Mouse (Mus musculus) mouse embryonic stem cell (cell line): ENCODE data around the gene Magix.

Experiments
- in situ Hi-C, 2 experiments: fragments of 300-500 bp; cut with MboI; formaldehyde crosslinking; loops; 1 replicate in 1 of 2; 3 replicates in 1 of 2; pipeline ENCODE4 v1.14.3; 2019 to 2020; ENCODE audit warnings: low sequenced_read_pairs in 2 of 2, low pct_unique_long_range_greater_than_20kb in 1 of 2, mixed read lengths in 1 of 2; ENCODE audit not compliant: unreplicated experiment in 1 of 2

Magix gene

GRCm38 (mm10) chrX:7679405-7680056 lies 1.5 kb downstream of the Magix start:
- in situ Hi-C loops: no loop called here

- in situ Hi-C loops: no loop called here
Observed at GRCm38 (mm10) chrX:7678986-7679385, 2.1 kb downstream of the Magix start.

DNA sequence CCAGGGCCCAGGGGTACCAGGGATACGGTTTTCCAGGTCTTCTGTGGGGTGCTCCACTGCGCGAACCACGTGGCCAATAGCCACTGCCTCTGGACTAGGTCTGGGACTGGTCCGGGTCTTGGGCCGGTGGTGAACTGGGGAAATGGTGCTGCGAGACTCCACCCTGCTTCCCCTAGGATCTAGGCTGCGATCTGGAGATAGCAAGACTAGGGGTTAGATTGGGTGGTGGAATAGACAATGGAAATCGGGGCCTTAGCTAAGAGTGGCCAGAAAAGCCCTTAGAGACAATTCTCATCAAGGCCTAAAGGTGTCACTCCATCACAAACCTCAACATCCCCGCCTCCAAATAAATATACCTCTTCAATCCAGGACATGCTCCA lies 6.1 kb downstream of the Magix start:
- in situ Hi-C loops: no loop called here

- in situ Hi-C loops: no loop called here
Observed at GRCm38 (mm10) chrX:7674284-7675000, 6.6 kb downstream of the Magix start.

DNA sequence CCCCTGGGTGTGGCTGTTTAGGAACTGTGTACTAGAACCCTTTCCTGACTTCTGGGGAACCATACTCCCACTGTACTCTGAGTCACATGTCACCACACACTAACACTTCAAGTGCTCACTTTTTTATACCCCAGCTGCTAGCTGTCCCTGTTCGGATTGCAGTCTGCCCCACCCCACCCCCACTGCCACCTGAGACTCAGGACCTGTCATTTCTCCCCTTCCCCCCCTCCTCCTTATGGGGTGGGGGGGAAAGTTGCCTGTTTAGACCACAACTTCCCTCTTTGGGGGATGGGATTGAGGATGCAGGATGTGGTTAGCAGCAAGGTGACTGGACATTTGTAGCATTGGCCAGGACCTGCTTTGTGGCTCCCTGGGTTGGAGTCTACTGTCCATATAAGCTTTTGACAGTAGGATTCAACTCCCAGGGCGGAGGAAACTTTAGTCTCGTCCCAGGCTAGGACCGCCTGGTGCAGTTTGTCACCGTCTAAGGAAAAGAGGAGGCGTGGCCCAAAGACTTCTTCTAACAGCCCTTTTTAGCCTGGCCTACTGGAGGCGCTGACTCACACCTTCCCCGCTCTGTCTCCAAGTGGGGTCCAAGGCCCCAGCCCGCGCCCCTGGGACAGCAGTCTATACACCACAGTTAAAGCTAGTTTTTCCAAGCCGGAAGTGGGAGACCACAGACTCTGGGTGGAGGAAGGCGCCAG lies 7.3 kb downstream of the Magix start:
- in situ Hi-C loops: no loop called here

GRCm38 (mm10) chrX:7672739-7673138 lies 8.3 kb downstream of the Magix start:
- in situ Hi-C loops: no loop called here

GRCm38 (mm10) chrX:7670921-7671623 lies 10.0 kb downstream of the Magix start, which contains the start of gene Plp2:
Plp2 (minus strand) TSS chrX:7671390.
- in situ Hi-C loops: no loop called here

DNA sequence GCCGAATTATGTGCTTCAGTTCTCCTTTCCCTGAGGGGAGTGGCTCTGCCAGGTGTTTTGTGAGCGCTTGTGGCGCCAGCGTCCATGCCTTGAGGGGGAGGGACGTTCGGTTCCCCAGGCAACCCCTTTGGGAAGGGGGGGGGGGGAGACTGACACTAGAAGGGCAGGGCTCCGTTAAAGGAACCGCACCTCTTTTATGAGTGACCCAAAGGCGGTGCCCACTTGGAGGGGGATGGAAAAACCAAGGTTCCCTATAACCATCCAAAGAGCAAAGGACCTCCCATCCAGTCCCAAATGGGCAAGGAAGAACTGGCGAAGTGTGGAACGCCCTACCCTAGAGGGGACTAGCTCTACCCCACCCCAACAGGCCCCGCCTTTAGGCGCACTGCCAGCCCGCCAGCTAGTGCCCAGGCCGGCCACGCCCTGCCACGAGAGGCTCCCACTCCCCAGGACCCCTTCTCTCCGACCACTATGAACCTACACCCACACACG lies 10.6 kb downstream of the Magix start:
- in situ Hi-C loops: no loop called here

GRCm38 (mm10) chrX:7665739-7666502 lies 15.1 kb downstream of the Magix start:
- in situ Hi-C loops: no loop called here

DNA sequence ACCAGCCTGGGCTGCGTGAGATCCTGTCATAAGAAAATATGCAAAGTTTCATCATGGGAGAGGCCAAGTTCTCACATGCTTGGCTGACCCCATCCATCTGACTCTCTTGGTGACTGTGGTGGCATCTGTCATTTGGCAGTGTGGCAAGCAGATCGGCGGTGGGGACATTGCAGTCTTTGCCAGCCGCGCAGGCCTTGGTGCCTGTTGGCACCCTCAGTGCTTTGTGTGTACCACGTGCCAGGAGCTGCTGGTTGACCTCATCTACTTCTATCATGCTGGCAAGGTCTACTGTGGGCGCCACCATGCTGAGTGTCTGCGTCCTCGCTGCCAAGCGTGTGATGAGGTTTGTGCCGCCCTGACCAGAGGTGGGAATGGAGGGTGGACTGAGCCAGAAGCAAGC lies 16.3 kb downstream of the Magix start:
- in situ Hi-C loops: no loop called here

- in situ Hi-C loops: no loop called here
Observed at GRCm38 (mm10) chrX:7662936-7663335, 18.1 kb downstream of the Magix start.

DNA sequence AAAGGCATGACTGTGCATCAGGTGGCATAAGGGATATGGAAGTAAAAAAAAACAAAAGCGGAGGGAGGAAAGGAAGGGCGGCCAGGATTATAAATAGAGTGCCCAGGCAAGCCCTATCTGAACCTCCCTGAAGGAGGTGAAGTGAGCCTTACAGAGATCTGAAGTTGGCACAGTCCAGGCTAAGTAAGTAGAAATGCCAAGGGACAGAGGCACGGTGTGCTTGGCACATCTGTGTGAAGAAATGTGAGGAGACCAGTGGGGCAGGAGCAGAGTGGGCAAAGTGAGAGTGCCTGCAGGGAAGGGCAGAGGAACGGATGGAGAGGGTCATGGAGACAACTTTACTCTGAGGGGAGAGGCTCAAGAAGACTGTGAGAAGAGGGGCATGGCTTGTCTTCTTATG lies 20.0 kb downstream of the Magix start:
- in situ Hi-C loops: no loop called here

DNA sequence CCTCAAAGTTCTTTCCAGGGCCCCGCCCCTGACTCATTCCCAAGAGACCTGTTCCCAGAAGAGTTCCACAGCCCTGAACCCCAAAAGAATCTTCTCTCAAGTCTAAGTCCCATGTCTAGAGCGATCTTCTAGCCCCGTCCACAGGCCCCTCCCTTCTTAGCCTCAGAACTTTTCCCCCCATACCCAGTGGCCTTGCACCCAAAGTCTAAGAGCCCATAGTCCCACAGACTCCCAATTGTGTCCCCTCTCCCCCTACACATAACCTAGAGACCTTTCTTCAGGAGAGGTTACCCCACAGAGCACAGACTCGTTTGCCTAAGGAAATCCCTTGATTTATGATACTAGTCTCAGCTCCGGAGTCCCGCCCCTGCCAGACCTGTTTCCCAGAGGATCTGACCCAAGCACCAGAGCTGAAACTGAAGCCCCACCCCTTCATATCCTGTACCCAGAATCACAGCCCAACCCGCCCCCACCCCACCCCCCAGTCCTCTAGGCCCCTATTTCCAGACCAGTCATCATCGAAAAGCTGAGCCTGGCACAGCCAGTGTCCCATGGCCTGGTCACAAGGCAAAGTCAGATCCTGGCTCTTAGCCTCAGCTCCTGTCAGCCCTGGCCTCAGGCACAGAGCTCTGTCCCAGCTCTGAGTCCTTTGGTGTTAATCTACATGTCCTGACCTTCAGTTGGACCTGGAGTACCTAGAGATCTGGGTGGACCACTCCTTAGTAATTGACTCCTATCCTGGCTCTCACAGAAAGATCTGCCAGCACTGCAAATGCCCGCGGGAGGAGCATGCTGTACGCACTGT lies 22.1 kb downstream of the Magix start:
- in situ Hi-C loops: no loop called here

- in situ Hi-C loops: no loop called here
Observed at GRCm38 (mm10) chrX:7658031-7658784, 22.8 kb downstream of the Magix start.

DNA sequence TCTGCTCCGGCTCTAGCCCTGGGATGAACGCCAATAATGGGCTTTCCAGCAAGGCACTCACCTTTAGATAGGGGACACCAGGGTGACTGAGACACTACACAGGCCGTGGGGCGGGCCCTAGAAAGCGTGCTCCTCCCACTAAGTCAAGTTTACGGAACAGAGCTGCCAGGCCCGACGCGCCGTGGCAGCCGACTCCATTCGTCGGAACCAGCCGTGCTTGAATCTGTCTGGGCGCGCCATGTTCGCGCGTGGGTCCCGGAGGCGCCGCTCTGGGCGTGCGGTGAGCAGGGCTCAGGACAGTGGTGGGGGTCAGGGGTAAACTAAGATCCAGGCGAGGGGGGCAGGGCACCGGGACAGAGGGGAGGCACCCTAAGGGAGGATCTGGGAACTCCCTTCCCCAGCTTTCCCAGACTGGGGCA lies 23.8 kb downstream of the Magix start, which contains the start of gene Prickle3:
Gene Prickle3, plus strand, starts transcription at position 40 of the 419 bp plus-strand sequence.
- in situ Hi-C loops: no loop called here

DNA sequence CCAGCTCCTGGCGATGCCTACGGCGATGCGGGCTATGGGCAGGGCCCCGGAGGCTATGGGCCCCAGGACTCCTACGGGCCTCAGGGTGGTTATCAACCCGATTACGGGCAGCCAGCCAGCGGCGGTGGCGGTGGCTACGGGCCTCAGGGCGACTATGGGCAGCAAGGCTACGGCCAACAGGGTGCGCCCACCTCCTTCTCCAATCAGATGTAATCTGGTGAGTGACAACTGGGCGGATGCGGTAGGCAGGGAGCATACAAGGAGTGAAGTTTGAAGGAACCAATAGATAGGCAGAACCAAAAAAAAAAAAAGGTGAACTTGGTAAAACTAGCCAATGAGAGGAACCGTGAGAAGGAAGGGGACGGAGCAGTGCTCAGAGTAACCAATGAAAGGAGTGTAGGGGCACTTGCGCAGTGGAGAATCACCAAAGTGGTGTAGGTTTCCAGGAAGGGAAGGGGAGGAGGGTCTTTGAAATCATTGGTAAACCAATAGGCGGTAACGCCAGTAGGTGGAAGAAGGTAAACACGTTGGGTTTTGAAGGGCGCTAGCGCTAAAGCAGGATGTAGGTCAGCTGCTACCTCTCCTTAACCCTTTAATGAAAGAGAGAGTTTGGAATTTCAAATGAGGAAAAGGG lies 32.3 kb downstream of the Magix start:
- in situ Hi-C loops: no loop called here
